Mouse (Mus musculus) CH12.LX (cell line): ENCODE data around the gene Pdk2.

Experiments
- BHLHE40 ChIP-seq: IDR thresholded peaks from 2 replicates; pipeline ENCODE4 v1.6.1; 2011; ENCODE audit warnings: mild to moderate bottlenecking, low read depth, low read length, improper control_type of control experiment
- CHD2 ChIP-seq: IDR thresholded peaks from 2 replicates; pipeline ENCODE4 v1.6.1; 2011; ENCODE audit warnings: low read length, improper control_type of control experiment
- CTCF ChIP-seq, 2 experiments: IDR thresholded peaks in 1 of 2; conservative IDR thresholded peaks in 1 of 2; 2 replicates each; pipeline ENCODE4 v1.5.1; 2011 to 2012; ENCODE audit warnings: low read depth in 2 of 2, low read length in 2 of 2, improper control_type of control experiment in 1 of 2, inconsistent platforms in 1 of 2, mild to moderate bottlenecking in 1 of 2, moderate library complexity in 1 of 2
- EP300 ChIP-seq: IDR thresholded peaks from 2 replicates; pipeline ENCODE4 v1.6.1; 2011; ENCODE audit warnings: low read length, improper control_type of control experiment
- JUND ChIP-seq: conservative IDR thresholded peaks from 2 replicates; pipeline ENCODE4 v1.6.1; 2011; ENCODE audit warnings: low read depth, low read length, improper control_type of control experiment
- KAT2A ChIP-seq: IDR thresholded peaks from 2 replicates; pipeline ENCODE4 v1.6.1; 2012; ENCODE audit warnings: low read length, improper control_type of control experiment, inconsistent platforms; ENCODE audit not compliant: insufficient replicate concordance
- MAX ChIP-seq: IDR thresholded peaks from 2 replicates; pipeline ENCODE4 v1.6.1; 2011; ENCODE audit warnings: low read length, improper control_type of control experiment
- MAZ ChIP-seq: IDR thresholded peaks from 2 replicates; pipeline ENCODE4 v1.6.1; 2012; ENCODE audit warnings: low read depth, mild to moderate bottlenecking, inconsistent platforms, low read length, improper control_type of control experiment, moderate library complexity
- NELFE ChIP-seq: IDR thresholded peaks from 2 replicates; pipeline ENCODE4 v1.6.1; 2011; ENCODE audit warnings: low read depth, low read length, improper control_type of control experiment
- PAX5 ChIP-seq: IDR thresholded peaks from 2 replicates; pipeline ENCODE4 v1.6.1; 2012; ENCODE audit warnings: low read length, inconsistent platforms, mixed read lengths
- POLR2A ChIP-seq: IDR thresholded peaks from 2 replicates; pipeline ENCODE4 v1.6.1; 2011; ENCODE audit warnings: low read depth, mild to moderate bottlenecking, improper control_type of control experiment, low read length
- RAD21 ChIP-seq: IDR thresholded peaks from 2 replicates; pipeline ENCODE4 v1.6.1; 2011; ENCODE audit warnings: low read depth, mild to moderate bottlenecking, low read length, improper control_type of control experiment, moderate library complexity
- USF2 ChIP-seq: conservative IDR thresholded peaks from 2 replicates; pipeline ENCODE4 v1.6.1; 2011; ENCODE audit warnings: low read depth, low read length, improper control_type of control experiment
- ZNF384 ChIP-seq: IDR thresholded peaks from 2 replicates; pipeline ENCODE4 v1.6.1; 2012; ENCODE audit warnings: low read depth, low read length, improper control_type of control experiment, inconsistent platforms

GRCm38 (mm10) chr11:95072804-95073203, 31.6 kb upstream of the Pdk2 start:
- TF ChIP-seq NELFE (no peak), CTCF (conservative IDR thresholded peaks at IDR 0.05 in 1 of 2, IDR thresholded peaks at IDR 0.05 in 1 of 2; ENCODE audit: low read depth in 2 of 2, low read length in 2 of 2) (no peak), CHD2 (no peak), ZNF384 (no peak), EP300 (no peak), USF2 (no peak), BHLHE40 (no peak), MAZ (no peak), POLR2A (no peak), RAD21 (no peak), KAT2A (no peak), JUND (no peak), PAX5 (no peak), MAX (no peak)
